Mouse (Mus musculus) midbrain, postnatal 0 days (tissue): ENCODE data around the gene Stat5b. TPM values are rescaled to one million over a fixed set of nuclear protein-coding genes. Genes with fewer than 3 reads are reported as not detected.
A peak's percentile ranks its signal among the peaks of the same experiment; 100 is the strongest.

Experiments used
- ATAC-seq: fragments of 200-750 bp; cut with Nextera tagmentation; 2 replicates; pipeline ENCODE4 v1.8.0; 2017; ENCODE audit warnings: moderate number of reproducible peaks, mild to moderate bottlenecking, moderate TSS enrichment, moderate library complexity; ENCODE audit not compliant: low FRiP score
- DNase-seq: peaks from one replicate; pipeline ENCODE4 v3.0.0-alpha.2; 2015; ENCODE audit warnings: low spot score
- H3K27ac ChIP-seq: fragments of 300-500 bp; sonication (generic); 2 replicates; pipeline ENCODE4 v1.5.1; 2014; ENCODE audit warnings: low read depth, mild to moderate bottlenecking, low read length, mixed read lengths
- H3K27me3 ChIP-seq: fragments of 300-500 bp; sonication (generic); 2 replicates; pipeline ENCODE4 v1.6.1; 2014; ENCODE audit warnings: low read length, control low read depth, mixed read lengths; ENCODE audit not compliant: insufficient read depth
- H3K36me3 ChIP-seq: fragments of 300-500 bp; sonication (generic); 2 replicates; pipeline ENCODE4 v1.6.1; 2014; ENCODE audit warnings: low read length, control low read depth, mixed read lengths; ENCODE audit not compliant: insufficient read depth
- H3K4me1 ChIP-seq: fragments of 300-500 bp; sonication (generic); 2 replicates; pipeline ENCODE4 v1.6.1; 2014; ENCODE audit warnings: mild to moderate bottlenecking, control low read depth, antibody characterized with exemption, low read length, mixed read lengths; ENCODE audit not compliant: insufficient read depth
- H3K4me2 ChIP-seq: fragments of 300-500 bp; sonication (generic); 2 replicates; pipeline ENCODE4 v1.6.1; 2014; ENCODE audit warnings: low read depth, mild to moderate bottlenecking, low read length, mixed read lengths; ENCODE audit not compliant: poor library complexity, severe bottlenecking
- H3K4me3 ChIP-seq: fragments of 300-500 bp; sonication (generic); 2 replicates; pipeline ENCODE4 v1.5.1; 2014; ENCODE audit warnings: low read depth, mild to moderate bottlenecking, low read length, moderate library complexity
- H3K9ac ChIP-seq: fragments of 300-500 bp; sonication (generic); replicated peaks from 2 replicates; pipeline ENCODE4 v1.6.1; 2014; ENCODE audit warnings: mild to moderate bottlenecking, low read length, moderate library complexity, mixed read lengths; ENCODE audit not compliant: poor library complexity, severe bottlenecking
- H3K9me3 ChIP-seq: fragments of 300-500 bp; sonication (generic); 2 replicates; pipeline ENCODE4 v1.6.1; 2016; ENCODE audit warnings: low read length, control low read depth
- CTCF ChIP-seq: IDR thresholded peaks from 2 replicates; pipeline ENCODE4 v1.5.1; 2016; ENCODE audit warnings: antibody characterized with exemption, mild to moderate bottlenecking
- WGBS: fragments of 180-500 bp; shearing (Covaris S2); extraction: QIAGEN DNeasy Blood & Tissue Kit; methylation state at CpG from one replicate; pipeline ENCODE4 v1.1.7; 2014; 5-methylcytosine and 5-hydroxymethylcytosine counted together
- polyA plus RNA-seq: library from polyadenylated mRNA; unstranded; fragments of >200 nt; fragmentation: Nextera tagmentation; extraction: Ambion mirVana; gene quantifications from 2 replicates; pipeline ENCODE4 v1.2.1, GENCODE M21; 2015
- total RNA-seq: library from RNA; depleted of rRNA; stranded (reverse); fragments of >200 nt; gene quantifications from 2 replicates; pipeline ENCODE4 v1.2.3, GENCODE M21; 2014

Gene Stat5b
- total and polyA plus RNA-seq, 2 experiments from 2014 or later = 15.7 to 22.5 TPM

- ATAC-seq (no peak), DNase-seq (no peak)
- no peak for TF ChIP-seq CTCF
- Histone ChIP-seq H3K27me3 (peaks cover 4% of the 10 kb centered on the region; the same call in 1 of the 2 replicates), H3K4me2 (no peak overlapping the region), H3K27ac (no peak overlapping the region), H3K9ac (no peak overlapping the region), H3K9me3 (no peaks in the 10 kb centered on the region), H3K4me3 (no peak overlapping the region), H3K4me1 (peaks cover 7% of the 10 kb centered on the region), H3K36me3 (no peaks in the 10 kb centered on the region)
- 53% methylated on average over 4 of the region's 4 CpGs for WGBS
Observed at GRCm38 (mm10) chr11:100854268-100854667, 3.7 kb upstream of the Stat5b start.

GRCm38 (mm10) chr11:100853018-100853417, 2.5 kb upstream of the Stat5b start:
- H3K4me2 ChIP-seq = no peak overlapping the region
- H3K27me3 ChIP-seq = peaks cover 4% of the 10 kb centered on the region; the same call in 1 of the 2 replicates
- no peaks in the 10 kb centered on the region for H3K36me3 ChIP-seq
- no peaks in the 10 kb centered on the region for H3K9me3 ChIP-seq
- H3K4me3 ChIP-seq = no peak overlapping the region
- H3K4me1 ChIP-seq = peaks cover 10% of the 10 kb centered on the region
- H3K27ac ChIP-seq = no peak overlapping the region
- ATAC-seq = no peak
- DNase-seq = no peak
- H3K9ac ChIP-seq = no peak overlapping the region
- WGBS = 86% methylated on average over 5 of the region's 5 CpGs
- TF ChIP-seq CTCF = no peak

- WGBS = 93% methylated on average over 2 of the region's 2 CpGs
- no peak overlapping the region for H3K9ac ChIP-seq
- H3K4me3 ChIP-seq = no peak overlapping the region
- H3K9me3 ChIP-seq = no peaks in the 10 kb centered on the region
- peaks cover 4% of the 10 kb centered on the region; the same call in 1 of the 2 replicates for H3K27me3 ChIP-seq
- no peaks in the 10 kb centered on the region for H3K36me3 ChIP-seq
- ATAC-seq = no peak
- no peak for TF ChIP-seq CTCF
- DNase-seq = no peak
- no peak overlapping the region for H3K4me2 ChIP-seq
- H3K27ac ChIP-seq = no peak overlapping the region
- peaks cover 10% of the 10 kb centered on the region for H3K4me1 ChIP-seq
Observed at GRCm38 (mm10) chr11:100852088-100852487, 1.6 kb upstream of the Stat5b start.

- peaks cover 10% of the 10 kb centered on the region for H3K4me1 ChIP-seq
- peak overlapping the region; percentile 58 for H3K4me2 ChIP-seq
- under 1% methylated on average over 30 of the region's 33 CpGs for WGBS
- no peaks in the 10 kb centered on the region for H3K36me3 ChIP-seq
- peak overlapping the region; percentile 95 for H3K4me3 ChIP-seq
- H3K27ac ChIP-seq = peak overlapping the region; percentile 85
- TF ChIP-seq CTCF = no peak
- ATAC-seq (peak; percentile 66), DNase-seq (peak; percentile 48)
- no peaks in the 10 kb centered on the region for H3K9me3 ChIP-seq
- peaks cover 4% of the 10 kb centered on the region; the same call in 1 of the 2 replicates for H3K27me3 ChIP-seq
- peak overlapping the region; percentile 96 for H3K9ac ChIP-seq
Observed at GRCm38 (mm10) chr11:100850778-100851528, 429 bp upstream of the Stat5b start.

- Histone ChIP-seq H3K4me3 (peak overlapping the region; percentile 95), H3K9ac (peak overlapping the region; percentile 96), H3K4me1 (peaks cover 10% of the 10 kb centered on the region), H3K4me2 (peak overlapping the region; percentile 58), H3K27me3 (peaks cover 4% of the 10 kb centered on the region; the same call in 1 of the 2 replicates), H3K27ac (peak overlapping the region; percentile 85), H3K36me3 (no peaks in the 10 kb centered on the region), H3K9me3 (no peaks in the 10 kb centered on the region)
- WGBS = 3% methylated on average over 13 of the region's 13 CpGs
- no peak for ATAC-seq
- TF ChIP-seq CTCF = no peak
- no peak for DNase-seq
Observed at GRCm38 (mm10) chr11:100849456-100850037, 977 bp downstream of the Stat5b start.

GRCm38 (mm10) chr11:100848789-100849379, 1.6 kb downstream of the Stat5b start:
- WGBS = 51% methylated on average over 6 of the region's 6 CpGs
- ATAC-seq = no peak
- no peak for TF ChIP-seq CTCF
- no peaks in the 10 kb centered on the region for H3K9me3 ChIP-seq
- peaks cover 10% of the 10 kb centered on the region for H3K4me1 ChIP-seq
- peak overlapping the region; percentile 58 for H3K4me2 ChIP-seq
- DNase-seq = no peak
- H3K27me3 ChIP-seq = 0 out of 2 replicates have a peak, but pooled peaks cover 4% of the 10 kb centered on the region
- H3K9ac ChIP-seq = peak overlapping the region; percentile 96
- no peak overlapping the region for H3K27ac ChIP-seq
- H3K4me3 ChIP-seq = peak overlapping the region; percentile 95
- no peaks in the 10 kb centered on the region for H3K36me3 ChIP-seq
